In genomic region chr16:95262706-95263363, GRCm38 (mm10) we compare ENCODE assay signal across 14 mouse cellular contexts. TPM values are rescaled to one million over a fixed set of nuclear protein-coding genes. Genes with fewer than 3 reads are reported as not detected.
DNase-seq lines count a peak whose midpoint lies in the region; ATAC-seq and TF ChIP-seq lines count a peak whose summit lies in the region.
"Had no signal": no experiment of that assay in that cellular context is flagged by ENCODE, and none has a peak within 500 bp of the region (broad histone marks: within the 10 kb centered on the region; RNA-seq: fewer than 3 reads in every experiment).

No protein-coding gene starts in this region.

- ATAC-seq in common myeloid progenitor, adult 5-6 weeks (replicated peaks; ENCODE audit: low read depth, poor library complexity, severe bottlenecking), result peak; percentile 94
- no peak for ATAC-seq in limb, embryonic 14.5 days (ENCODE audit: low FRiP score, low read depth)
- no peak for ATAC-seq in megakaryocyte, adult 5-6 weeks (ENCODE audit: poor library complexity, severe bottlenecking)
- ATAC-seq: forebrain, postnatal 0 days; midbrain, embryonic 13.5 days had no signal

- no peak for TF ChIP-seq POLR2A in limb, embryonic 14.5 days (IDR thresholded peaks at IDR 0.05; ENCODE audit: borderline replicate concordance, extremely low read depth, insufficient read depth, insufficient read length)

- no peak overlapping the region for H3K4me2 ChIP-seq in limb, embryonic 14.5 days (replicated peaks; ENCODE audit: low read depth, low read length, severe bottlenecking)
- H3K4me2 ChIP-seq: midbrain, embryonic 13.5 days; neural tube, embryonic 13.5 days had no signal

- peaks cover 25% of the 10 kb centered on the region for H3K4me1 ChIP-seq in limb, embryonic 14.5 days (ENCODE audit: control insufficient read depth, insufficient read depth, low read length)
- H3K4me1 ChIP-seq: midbrain, embryonic 13.5 days; neural tube, embryonic 13.5 days had no signal

- no peaks in the 10 kb centered on the region for H3K27me3 ChIP-seq in limb, embryonic 14.5 days (ENCODE audit: control insufficient read depth, insufficient read depth, low read length)
- H3K27me3 ChIP-seq: midbrain, embryonic 13.5 days; neural tube, embryonic 13.5 days had no signal

- DNase-seq in spleen, adult 12 weeks (ENCODE audit: low spot score), result peak; percentile 2
- DNase-seq in spleen, postnatal 14 days (ENCODE audit: low spot score in 2 of 2), result no peak
- DNase-seq in limb, embryonic 14.5 days (ENCODE audit: low spot score), result peak; percentile 57
- peak; percentile 42 for DNase-seq in thymus, postnatal 4 days
- no peak for DNase-seq in testis, postnatal 10 days (ENCODE audit: low spot score)
- DNase-seq: adrenal gland, postnatal 36 days; cerebellum, adult 18-20 months; forebrain, postnatal 0 days; left cerebral cortex, postnatal 4 days; lung, adult 18-20 months had no signal

- 46% methylated on average over 15 of the region's 15 CpGs for WGBS in limb, embryonic 14.5 days

- H3K9me3 ChIP-seq in limb, embryonic 14.5 days (ENCODE audit: control insufficient read depth, low read length), result no peaks in the 10 kb centered on the region
- H3K9me3 ChIP-seq: midbrain, embryonic 13.5 days; neural tube, embryonic 13.5 days had no signal

- H3K36me3 ChIP-seq in limb, embryonic 14.5 days (ENCODE audit: control insufficient read depth, insufficient read depth, low read length), result no peaks in the 10 kb centered on the region
- H3K36me3 ChIP-seq: midbrain, embryonic 13.5 days; neural tube, embryonic 13.5 days had no signal

- H3K4me3 ChIP-seq in limb, embryonic 14.5 days (replicated peaks; ENCODE audit: low read length), result no peak overlapping the region
- H3K4me3 ChIP-seq: midbrain, embryonic 13.5 days; neural tube, embryonic 13.5 days had no signal

- no peak overlapping the region for H3K27ac ChIP-seq in limb, embryonic 14.5 days (replicated peaks; ENCODE audit: low read depth, low read length)
- H3K27ac ChIP-seq: midbrain, embryonic 13.5 days; neural tube, embryonic 13.5 days had no signal

- H3K9ac ChIP-seq in limb, embryonic 14.5 days (ENCODE audit: low read depth, low read length, severe bottlenecking), result no peak overlapping the region
- H3K9ac ChIP-seq: forebrain, postnatal 0 days; midbrain, embryonic 13.5 days; neural tube, embryonic 13.5 days had no signal

RNA-seq across cellular contexts. Expression of gene Kcnj15, which starts 5.5 kb away (rescaled TPM):
- not detected in 2 replicates for total RNA-seq in common myeloid progenitor, adult 5-6 weeks (2017)
- 3.3 and 3.5 TPM in 2 replicates for polyA plus RNA-seq in limb, embryonic 14.5 days (2012; rRNA removed)
- polyA plus RNA-seq in limb, embryonic 14.5 days (2014; fragmentation: Nextera tagmentation; extraction: Ambion mirVana), result 3.9 and 4.0 TPM in 2 replicates
- not detected in 2 replicates for total RNA-seq in megakaryocyte, adult 5-6 weeks (2015)
- total RNA-seq in megakaryocyte, adult 5-6 weeks (2017), result not detected in 2 replicates

Comparison
In these comparisons a context has a peak if more than half of its experiments do, and no peak if none do; other contexts are left out.
1. DNase-seq: peak in spleen, adult 12 weeks (single experiment), limb, embryonic 14.5 days (single experiment) and thymus, postnatal 4 days (single experiment); none in spleen, postnatal 14 days (0 of 2) and testis, postnatal 10 days (single experiment).